Mouse (Mus musculus) brain, embryonic 14.5 days (tissue): ENCODE results near the gene Ky.

Experiments
- CTCF ChIP-seq: fragments of 200-500 bp; IDR thresholded peaks from 2 replicates; pipeline ENCODE4 v1.5.1; 2012; ENCODE audit warnings: inconsistent platforms, mild to moderate bottlenecking, moderate library complexity, borderline replicate concordance; ENCODE audit not compliant: insufficient read depth, insufficient read length; ENCODE audit errors: extremely low read depth
- POLR2A ChIP-seq: fragments of 200-500 bp; IDR thresholded peaks from 2 replicates; pipeline ENCODE4 v1.6.1; 2012; ENCODE audit warnings: mild to moderate bottlenecking, inconsistent platforms, borderline replicate concordance; ENCODE audit not compliant: poor library complexity, insufficient read depth, insufficient read length, severe bottlenecking; ENCODE audit errors: extremely low read depth

DNA sequence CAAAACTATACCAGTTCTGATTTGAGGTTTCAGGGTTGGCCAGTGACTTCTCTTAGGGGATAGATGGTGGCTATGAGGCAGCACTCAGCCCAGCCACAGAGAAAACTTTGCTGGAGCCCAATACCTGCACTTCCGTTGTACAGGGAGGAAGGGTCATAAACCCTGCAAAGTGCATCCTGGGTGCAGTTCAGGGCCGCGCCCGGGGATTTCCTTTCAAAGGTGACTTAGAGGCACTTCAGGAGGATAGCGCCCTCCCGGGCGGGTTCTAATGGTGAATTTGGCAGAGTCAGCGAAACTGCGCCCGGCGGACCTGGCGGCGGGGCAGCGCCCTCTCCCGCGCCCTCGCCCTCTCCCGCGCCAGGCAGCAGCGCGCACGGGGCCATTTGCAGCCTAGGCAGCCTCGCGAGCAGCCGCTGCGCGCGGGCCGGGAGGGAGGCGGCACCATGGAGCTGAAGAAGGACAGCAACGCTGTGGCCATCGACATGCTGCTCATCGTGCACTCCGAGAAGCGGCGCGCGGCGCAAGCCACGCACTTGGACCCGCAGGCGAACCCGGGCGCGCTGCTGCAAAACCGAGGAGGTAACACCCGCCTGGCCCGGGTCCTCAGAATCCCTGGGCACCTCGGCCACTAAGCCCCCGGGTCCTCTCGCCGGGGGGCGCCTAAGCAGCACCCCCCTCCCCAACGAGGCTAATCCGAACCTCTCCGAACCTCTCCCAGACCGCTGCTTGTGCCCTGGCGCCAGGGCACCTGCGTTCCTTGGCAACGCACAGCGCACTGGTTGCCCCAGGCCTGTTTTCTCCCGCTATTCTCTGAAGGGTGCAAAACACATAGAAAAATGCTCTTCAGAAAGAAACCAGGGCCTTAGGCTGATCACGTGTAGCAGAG lies at the start of gene Ky:
- TF ChIP-seq CTCF, result no peak
- TF ChIP-seq POLR2A, result no peak
